Mouse (Mus musculus) lung, adult 2 months (tissue): ENCODE measurements at regions not wholly inside any gene's neighbourhood (a gene's known extent, or its start where the extent isn't known, plus 50 kb on each side); places are given as distances from the start of the nearest gene placed in this dataset.
A peak's percentile ranks its signal among the peaks of the same experiment; 100 is the strongest.

Experiments
- DNase-seq: peaks from one replicate; pipeline ENCODE4 v3.0.0; 2022
- H3K4me1 ChIP-seq: fragments of 200-500 bp; 2 replicates; pipeline ENCODE4 v1.6.1; 2011; ENCODE audit warnings: low read length; ENCODE audit not compliant: control insufficient read depth, insufficient read depth
- H3K4me3 ChIP-seq: fragments of 200-500 bp; replicated peaks from 2 replicates; pipeline ENCODE3; 2011; ENCODE audit warnings: low read depth, mild to moderate bottlenecking, control low read depth, low read length; ENCODE audit errors: extremely low read depth
- CTCF ChIP-seq: fragments of 200-500 bp; IDR thresholded peaks from 2 replicates; pipeline ENCODE4 v1.5.1; 2011; ENCODE audit warnings: mild to moderate bottlenecking, low read length, control low read depth; ENCODE audit not compliant: insufficient read depth
- POLR2A ChIP-seq: fragments of 200-500 bp; IDR thresholded peaks from 2 replicates; pipeline ENCODE4 v1.6.1; 2011; ENCODE audit warnings: low read depth, mild to moderate bottlenecking, control low read depth, low read length, borderline replicate concordance; ENCODE audit errors: extremely low read depth
- WGBS: fragments of 180-500 bp; shearing (Covaris S2); methylation state at CpG from one replicate; pipeline ENCODE4 v1.1.7; 2018; 5-methylcytosine and 5-hydroxymethylcytosine counted together

- no peak for TF ChIP-seq POLR2A
- no peak for TF ChIP-seq CTCF
- WGBS: 80% methylated on average over 6 of the region's 6 CpGs
Measured at GRCm38 (mm10) chr10:111867102-111867501, 105.4 kb upstream of the Krr1 start.

GRCm38 (mm10) chr10:111867538-111867937 is 104.9 kb upstream of the Krr1 start:
- H3K4me1 ChIP-seq: no peaks in the 10 kb centered on the region
- WGBS: 32% methylated on average over 6 of the region's 6 CpGs
- TF ChIP-seq CTCF (no peak), POLR2A (no peak)
- no peak for DNase-seq
- H3K4me3 ChIP-seq: no peak overlapping the region

More at GRCm38 (mm10) chr10:111867102-111867501, 105.4 kb upstream of the Krr1 start:
- no peak for DNase-seq
- Histone ChIP-seq H3K4me1 (no peaks in the 10 kb centered on the region), H3K4me3 (no peak overlapping the region)

GRCm38 (mm10) chr10:111880354-111880753 is 92.1 kb upstream of the Krr1 start:
- no peak overlapping the region for H3K4me3 ChIP-seq
- H3K4me1 ChIP-seq: no peaks in the 10 kb centered on the region
- no peak for TF ChIP-seq POLR2A
- no peak for TF ChIP-seq CTCF
- DNase-seq: no peak
- 78% methylated on average over 3 of the region's 3 CpGs for WGBS

- TF ChIP-seq CTCF (no peak), POLR2A (no peak)
- DNase-seq: no peak
- 83% methylated on average over 24 of the region's 24 CpGs for WGBS
Measured at GRCm38 (mm10) chr10:111881339-111882211, 90.9 kb upstream of the Krr1 start.

DNA sequence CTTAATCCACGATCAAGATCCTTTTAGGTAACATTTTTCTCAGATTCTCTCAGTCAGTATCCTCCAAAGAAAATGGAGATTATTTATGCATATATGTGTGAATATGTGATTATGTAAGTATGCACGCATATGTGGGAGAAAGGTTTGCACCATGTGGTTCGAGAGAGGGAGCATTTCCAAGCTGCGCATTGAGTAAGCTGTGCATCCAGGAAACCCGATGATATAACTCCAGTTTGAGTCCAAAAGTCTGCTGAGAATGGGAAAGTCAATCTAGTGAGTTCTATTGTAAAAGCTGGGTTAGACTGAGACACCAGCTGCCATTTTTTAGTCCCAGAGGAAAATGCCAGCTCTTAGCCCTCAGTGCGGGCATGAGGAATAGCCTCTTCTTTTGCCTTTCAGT is 89.9 kb upstream of the Krr1 start:
- no peak for DNase-seq
- WGBS: 95% methylated on average over 6 of the region's 6 CpGs
- no peaks in the 10 kb centered on the region for H3K4me1 ChIP-seq
- H3K4me3 ChIP-seq: no peak overlapping the region
- TF ChIP-seq POLR2A (no peak), CTCF (no peak)

More at GRCm38 (mm10) chr10:111881339-111882211, 90.9 kb upstream of the Krr1 start:
- Histone ChIP-seq H3K4me3 (no peak overlapping the region), H3K4me1 (no peaks in the 10 kb centered on the region)

DNA sequence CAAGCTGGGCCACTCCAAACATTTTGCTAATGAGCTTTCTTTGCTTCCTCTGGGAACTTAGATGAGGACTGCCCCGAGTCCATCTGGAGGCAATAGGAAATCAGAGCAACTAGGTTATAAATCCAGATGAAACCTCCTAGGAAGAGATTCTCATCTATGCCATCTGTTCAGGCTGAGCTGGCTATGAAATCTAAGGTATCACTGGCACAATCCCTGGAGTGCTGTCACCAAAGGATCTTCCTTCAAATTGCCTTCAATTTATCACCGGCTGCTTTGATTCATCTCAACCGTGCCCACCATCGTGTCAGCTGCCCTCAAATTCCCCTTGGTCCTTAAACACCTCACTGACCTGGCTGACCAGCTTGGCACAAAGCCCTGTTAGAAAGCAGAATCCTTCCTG is 87.8 kb upstream of the Krr1 start:
- no peaks in the 10 kb centered on the region for H3K4me1 ChIP-seq
- no peak for TF ChIP-seq POLR2A
- TF ChIP-seq CTCF: no peak
- WGBS: 63% methylated on average over 4 of the region's 4 CpGs
- no peak overlapping the region for H3K4me3 ChIP-seq
- no peak for DNase-seq

GRCm38 (mm10) chr10:111889111-111889510 is 83.4 kb upstream of the Krr1 start:
- TF ChIP-seq CTCF: no peak
- TF ChIP-seq POLR2A: no peak
- no peak for DNase-seq
- Histone ChIP-seq H3K4me1 (0 out of 2 replicates have a peak, but pooled peaks cover 2% of the 10 kb centered on the region), H3K4me3 (no peak overlapping the region)
- WGBS: 94% methylated on average over 5 of the region's 5 CpGs

- WGBS: 62% methylated on average over 5 of the region's 5 CpGs
- no peak for DNase-seq
- H3K4me1 ChIP-seq: 0 out of 2 replicates have a peak, but pooled peaks cover 2% of the 10 kb centered on the region
- no peak overlapping the region for H3K4me3 ChIP-seq
- TF ChIP-seq POLR2A (no peak), CTCF (no peak)
Measured at GRCm38 (mm10) chr10:111893489-111893888, 79.0 kb upstream of the Krr1 start.

- TF ChIP-seq POLR2A (no peak), CTCF (no peak)
- H3K4me1 ChIP-seq: 0 out of 2 replicates have a peak, but pooled peaks cover 2% of the 10 kb centered on the region
- no peak overlapping the region for H3K4me3 ChIP-seq
- peak; percentile 20 for DNase-seq
- WGBS: 71% methylated on average over 8 of the region's 8 CpGs
Measured at GRCm38 (mm10) chr10:111893941-111894340, 78.5 kb upstream of the Krr1 start.

DNA sequence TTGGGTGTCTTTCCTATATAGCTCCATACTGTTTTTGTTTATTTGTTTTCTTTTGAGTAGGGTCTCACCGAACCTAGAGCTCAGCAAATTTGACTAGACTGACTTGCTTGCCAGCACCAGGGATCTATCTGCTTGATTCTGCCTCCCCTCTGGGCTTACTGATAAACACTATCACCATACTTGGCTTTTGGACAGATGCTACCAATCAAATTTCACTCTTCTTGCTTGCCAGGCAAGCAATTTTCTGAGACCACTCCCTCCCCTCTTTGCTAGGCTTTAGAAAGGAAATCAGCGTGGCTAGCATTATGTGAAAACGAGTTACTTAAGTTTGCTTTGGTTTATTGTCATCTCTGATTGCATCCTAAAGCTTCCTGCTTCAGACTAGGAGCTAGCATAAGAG is 75.1 kb upstream of the Krr1 start:
- Histone ChIP-seq H3K4me3 (no peak overlapping the region), H3K4me1 (0 out of 2 replicates have a peak, but pooled peaks cover 2% of the 10 kb centered on the region)
- TF ChIP-seq POLR2A (no peak), CTCF (no peak)
- DNase-seq: no peak
- WGBS: 43% methylated on average over 3 of the region's 3 CpGs
